16 mouse cellular contexts compared by ENCODE assay signal in genomic region chr2:83682282-83682681, GRCm38 (mm10). TPM values are rescaled to one million over a fixed set of nuclear protein-coding genes. Genes with fewer than 3 reads are reported as not detected.
DNase-seq lines count a peak whose midpoint lies in the region; ATAC-seq lines count a peak whose summit lies in the region.
"Had no signal": no experiment of that assay in that cellular context is flagged by ENCODE, and none has a peak within 500 bp of the region (broad histone marks: within the 10 kb centered on the region; RNA-seq: fewer than 3 reads in every experiment).

No protein-coding gene starts in this region.

- 34% methylated on average over 8 of the region's 8 CpGs for WGBS in kidney, embryonic 15.5 days
- WGBS in neural tube, embryonic 11.5 days = 37% methylated on average over 8 of the region's 8 CpGs

- H3K9me3 ChIP-seq in kidney, embryonic 15.5 days (replicated peaks) = no peaks in the 10 kb centered on the region
- no peaks in the 10 kb centered on the region for H3K9me3 ChIP-seq in neural tube, embryonic 11.5 days (ENCODE audit: control insufficient read depth, low read length)
- H3K9me3 ChIP-seq: liver, embryonic 12.5 days had no signal

- H3K4me2 ChIP-seq in kidney, embryonic 15.5 days = peak overlapping the region; percentile 19; the same call in 1 of the 2 replicates
- no peak overlapping the region for H3K4me2 ChIP-seq in neural tube, embryonic 11.5 days (ENCODE audit: low read depth)
- H3K4me2 ChIP-seq: heart, embryonic 11.5 days; liver, embryonic 12.5 days had no signal

- H3K9ac ChIP-seq in kidney, embryonic 15.5 days = no peak overlapping the region
- H3K9ac ChIP-seq in neural tube, embryonic 11.5 days (ENCODE audit: low read length) = no peak overlapping the region
- H3K9ac ChIP-seq: liver, embryonic 12.5 days had no signal

- H3K4me3 ChIP-seq in kidney, embryonic 15.5 days (replicated peaks) = no peak overlapping the region
- H3K4me3 ChIP-seq in neural tube, embryonic 11.5 days (ENCODE audit: low read depth, low read length) = no peak overlapping the region
- H3K4me3 ChIP-seq: liver, embryonic 12.5 days had no signal

- DNase-seq in adrenal gland, postnatal 10 days = peak; percentile 14
- no peak for DNase-seq in adrenal gland, postnatal 25 days
- DNase-seq in kidney, adult 11 months = no peak
- peak; percentile 17 for DNase-seq in neural tube, embryonic 11.5 days (ENCODE audit: low spot score)
- no peak for DNase-seq in neural tube, embryonic 10.5 days (ENCODE audit: extremely low spot score, low spot score)
- DNase-seq in cerebellum, postnatal 14 days = no peak
- no peak for DNase-seq in right cerebral cortex, postnatal 14 days
- DNase-seq: cerebellum, adult 11 months; kidney, adult 9 months; left cerebral cortex, postnatal 4 days; right cerebral cortex, postnatal 25 days; thymus, postnatal 14 days had no signal

- H3K27me3 ChIP-seq in kidney, embryonic 15.5 days = no peaks in the 10 kb centered on the region
- H3K27me3 ChIP-seq in neural tube, embryonic 11.5 days (ENCODE audit: control insufficient read depth, insufficient read depth, low read length) = no peaks in the 10 kb centered on the region
- H3K27me3 ChIP-seq: liver, embryonic 12.5 days had no signal

- H3K27ac ChIP-seq in kidney, embryonic 15.5 days = peak overlapping the region; percentile 72
- H3K27ac ChIP-seq in neural tube, embryonic 11.5 days (ENCODE audit: low read depth, low read length) = no peak overlapping the region
- H3K27ac ChIP-seq: liver, embryonic 12.5 days had no signal

- H3K36me3 ChIP-seq in kidney, embryonic 15.5 days = no peaks in the 10 kb centered on the region
- no peaks in the 10 kb centered on the region for H3K36me3 ChIP-seq in neural tube, embryonic 11.5 days (ENCODE audit: control insufficient read depth, insufficient read depth, low read length)
- H3K36me3 ChIP-seq: liver, embryonic 12.5 days had no signal

- ATAC-seq in kidney, embryonic 15.5 days (replicated peaks; ENCODE audit: low FRiP score) = 0 out of 2 replicates have a peak, but pooled peaks have one; percentile 5
- ATAC-seq in neural tube, embryonic 11.5 days (ENCODE audit: insufficient read depth, low FRiP score, low TSS enrichment) = peak; percentile 16
- ATAC-seq: forebrain, embryonic 16.5 days; liver, embryonic 12.5 days had no signal

- H3K4me1 ChIP-seq in kidney, embryonic 15.5 days = peaks cover 15% of the 10 kb centered on the region
- H3K4me1 ChIP-seq in neural tube, embryonic 11.5 days (ENCODE audit: control insufficient read depth, insufficient read depth, low read length) = no peaks in the 10 kb centered on the region; the same call in 1 of the 2 replicates

RNA-seq across cellular contexts. Expression of gene Zc3h15, which starts 38.0 kb away (rescaled TPM):
- total RNA-seq in adrenal gland, postnatal 10 days (2021) = 10 to 100 TPM; 74.7 to 84.3 TPM
- total RNA-seq in adrenal gland, postnatal 25 days (2021) = 102 and 127 TPM in 2 replicates
- polyA plus RNA-seq in kidney, embryonic 15.5 days (2015; fragmentation: Nextera tagmentation; extraction: Ambion mirVana) = 135 and 160 TPM in 2 replicates
- polyA plus RNA-seq in neural tube, embryonic 11.5 days (2014; fragmentation: Nextera tagmentation; extraction: Ambion mirVana) = 161 and 164 TPM in 2 replicates

RNA-seq across cellular contexts. Expression of gene Itgav, which starts 41.9 kb away (rescaled TPM):
- total RNA-seq in adrenal gland, postnatal 10 days (2021) = 10 to 100 TPM; 72.8 to 77.2 TPM
- 107 and 124 TPM in 2 replicates for total RNA-seq in adrenal gland, postnatal 25 days (2021)
- 101 and 105 TPM in 2 replicates for polyA plus RNA-seq in kidney, embryonic 15.5 days (2015; fragmentation: Nextera tagmentation; extraction: Ambion mirVana)
- polyA plus RNA-seq in neural tube, embryonic 11.5 days (2014; fragmentation: Nextera tagmentation; extraction: Ambion mirVana) = 46.7 and 55.8 TPM in 2 replicates

Comparison
In these comparisons a context has a peak if more than half of its experiments do, and no peak if none do; other contexts are left out.
1. DNase-seq: peak in adrenal gland, postnatal 10 days (single experiment) and neural tube, embryonic 11.5 days (single experiment); none in adrenal gland, postnatal 25 days (single experiment), kidney, adult 11 months (single experiment), neural tube, embryonic 10.5 days (single experiment), cerebellum, postnatal 14 days (0 of 2) and right cerebral cortex, postnatal 14 days (single experiment).